Mouse (Mus musculus) stomach, postnatal 0 days (tissue): ENCODE measurements around the gene Gm16485. TPM values are rescaled to one million over a fixed set of nuclear protein-coding genes. Genes with fewer than 3 reads are reported as not detected.

ENCODE experiments used
- ATAC-seq: fragments of 200-750 bp; cut with Nextera tagmentation; 2 replicates; pipeline ENCODE4 v1.8.0; 2017; ENCODE audit not compliant: low FRiP score, low TSS enrichment
- DNase-seq: peaks from one replicate; pipeline ENCODE4 v3.0.0-alpha.2; 2016; ENCODE audit warnings: low spot score
- H3K27ac ChIP-seq: fragments of 300-500 bp; sonication (generic); replicated peaks from 2 replicates; pipeline ENCODE4 v1.5.1; 2014; ENCODE audit warnings: mild to moderate bottlenecking, control low read depth
- H3K27me3 ChIP-seq: fragments of 300-500 bp; sonication (generic); 2 replicates; pipeline ENCODE4 v1.6.1; 2014; ENCODE audit warnings: low read length; ENCODE audit not compliant: control insufficient read depth, insufficient read depth
- H3K36me3 ChIP-seq: fragments of 300-500 bp; sonication (generic); 2 replicates; pipeline ENCODE4 v1.6.1; 2014; ENCODE audit warnings: low read length, mixed read lengths; ENCODE audit not compliant: control insufficient read depth, insufficient read depth
- H3K4me1 ChIP-seq: fragments of 300-500 bp; sonication (generic); replicated peaks from 2 replicates; pipeline ENCODE4 v1.6.1; 2014; ENCODE audit warnings: antibody characterized with exemption; ENCODE audit not compliant: control insufficient read depth, insufficient read depth
- H3K4me2 ChIP-seq: fragments of 300-500 bp; sonication (generic); replicated peaks from 2 replicates; pipeline ENCODE4 v1.6.1; 2014; ENCODE audit warnings: low read depth, mild to moderate bottlenecking, control low read depth, moderate library complexity
- H3K4me3 ChIP-seq: fragments of 300-500 bp; sonication (generic); 2 replicates; pipeline ENCODE4 v1.5.1; 2014; ENCODE audit warnings: low read depth, low read length, control low read depth
- H3K9ac ChIP-seq: fragments of 300-500 bp; sonication (generic); 2 replicates; pipeline ENCODE4 v1.6.1; 2014; ENCODE audit warnings: mild to moderate bottlenecking, low read length, control low read depth, mixed read lengths
- H3K9me3 ChIP-seq: fragments of 300-500 bp; sonication (generic); 2 replicates; pipeline ENCODE4 v1.6.1; 2016; ENCODE audit warnings: low read length; ENCODE audit not compliant: control insufficient read depth
- CTCF ChIP-seq: IDR thresholded peaks from 2 replicates; pipeline ENCODE4 v1.5.1; 2016; ENCODE audit warnings: antibody characterized with exemption, low read depth, mild to moderate bottlenecking, moderate library complexity
- EP300 ChIP-seq: optimal IDR thresholded peaks from 2 replicates; pipeline ENCODE3; 2016; ENCODE audit warnings: antibody characterized with exemption
- WGBS: fragments of 180-500 bp; shearing (Covaris S2); extraction: QIAGEN DNeasy Blood & Tissue Kit; methylation state at CpG from one replicate; pipeline ENCODE4 v1.1.7; 2014; 5-methylcytosine and 5-hydroxymethylcytosine counted together
- polyA plus RNA-seq: library from polyadenylated mRNA; unstranded; fragments of >200 nt; fragmentation: Nextera tagmentation; extraction: Ambion mirVana; gene quantifications from 2 replicates; pipeline ENCODE4 v1.2.1, GENCODE M21; 2015

Gene Gm16485
- polyA plus RNA-seq = 0.02 and 0.05 TPM in 2 replicates

- H3K36me3 ChIP-seq = no peaks in the 10 kb centered on the region
- 65% methylated on average over 2 of the region's 2 CpGs for WGBS
- H3K4me2 ChIP-seq = no peak within 1 kb of the TSS
- no peak within 1 kb of the TSS for H3K9ac ChIP-seq
- no peak within 1 kb of the TSS for H3K4me3 ChIP-seq
- no peak within 1 kb of the TSS for H3K27ac ChIP-seq
- no peaks in the 10 kb centered on the region for H3K27me3 ChIP-seq
- no peaks in the 10 kb centered on the region for H3K9me3 ChIP-seq
- no peak for ATAC-seq
- H3K4me1 ChIP-seq = no peaks in the 10 kb centered on the region
- TF ChIP-seq EP300 = no peak
- TF ChIP-seq CTCF = no peak
- no peak for DNase-seq
Observed at GRCm38 (mm10) chr9:8971491-8971890, at the start of gene Gm16485. TSS of gene Gm16485 (plus strand) at chr9:8971791.

- no peak for DNase-seq
- no peak for ATAC-seq
- H3K27me3 ChIP-seq = no peaks in the 10 kb centered on the region
- no peaks in the 10 kb centered on the region for H3K4me1 ChIP-seq
- no peak overlapping the region for H3K4me3 ChIP-seq
- no peaks in the 10 kb centered on the region for H3K9me3 ChIP-seq
- no peak for TF ChIP-seq CTCF
- TF ChIP-seq EP300 = no peak
- no peak overlapping the region for H3K9ac ChIP-seq
- H3K36me3 ChIP-seq = no peaks in the 10 kb centered on the region
- H3K4me2 ChIP-seq = no peak overlapping the region
- no peak overlapping the region for H3K27ac ChIP-seq
- 88% methylated on average over 2 of the region's 2 CpGs for WGBS
Observed at GRCm38 (mm10) chr9:8927561-8927960, 44.0 kb upstream of the Gm16485 start.

GRCm38 (mm10) chr9:8937753-8938152, 33.8 kb upstream of the Gm16485 start:
- H3K4me1 ChIP-seq = no peaks in the 10 kb centered on the region
- WGBS = 12% methylated on average over 1 of the region's 1 CpGs
- no peak for TF ChIP-seq EP300
- no peak for TF ChIP-seq CTCF

GRCm38 (mm10) chr9:8953306-8953705, 18.3 kb upstream of the Gm16485 start:
- Histone ChIP-seq H3K9ac (no peak overlapping the region), H3K27ac (no peak overlapping the region), H3K9me3 (no peaks in the 10 kb centered on the region), H3K36me3 (no peaks in the 10 kb centered on the region), H3K27me3 (no peaks in the 10 kb centered on the region), H3K4me1 (no peaks in the 10 kb centered on the region), H3K4me2 (no peak overlapping the region), H3K4me3 (no peak overlapping the region)
- TF ChIP-seq EP300 = no peak
- TF ChIP-seq CTCF = no peak
- DNase-seq (no peak), ATAC-seq (no peak)

More at GRCm38 (mm10) chr9:8937753-8938152, 33.8 kb upstream of the Gm16485 start:
- Histone ChIP-seq H3K36me3 (no peaks in the 10 kb centered on the region), H3K4me3 (no peak overlapping the region), H3K9ac (no peak overlapping the region), H3K4me2 (no peak overlapping the region), H3K27me3 (no peaks in the 10 kb centered on the region), H3K27ac (no peak overlapping the region), H3K9me3 (no peaks in the 10 kb centered on the region)
- no peak for DNase-seq
- ATAC-seq = no peak

GRCm38 (mm10) chr9:8964512-8965133, 7.0 kb upstream of the Gm16485 start:
- no peaks in the 10 kb centered on the region for H3K4me1 ChIP-seq
- no peak overlapping the region for H3K4me2 ChIP-seq
- H3K36me3 ChIP-seq = no peaks in the 10 kb centered on the region
- no peak for TF ChIP-seq EP300
- TF ChIP-seq CTCF = peak; percentile 75
- 57% methylated on average over 8 of the region's 8 CpGs for WGBS
- no peaks in the 10 kb centered on the region for H3K9me3 ChIP-seq
- DNase-seq = peak; percentile 20
- no peaks in the 10 kb centered on the region for H3K27me3 ChIP-seq
- no peak overlapping the region for H3K27ac ChIP-seq
- no peak overlapping the region for H3K4me3 ChIP-seq
- peak; percentile 92 for ATAC-seq
- no peak overlapping the region for H3K9ac ChIP-seq

- H3K4me2 ChIP-seq = no peak overlapping the region
- ATAC-seq (no peak), DNase-seq (no peak)
- H3K27ac ChIP-seq = no peak overlapping the region
- no peaks in the 10 kb centered on the region for H3K9me3 ChIP-seq
- H3K4me3 ChIP-seq = no peak overlapping the region
- WGBS = 21% methylated on average over 7 of the region's 7 CpGs
- no peaks in the 10 kb centered on the region for H3K27me3 ChIP-seq
- H3K4me1 ChIP-seq = no peaks in the 10 kb centered on the region
- TF ChIP-seq EP300 = no peak
- no peaks in the 10 kb centered on the region for H3K36me3 ChIP-seq
- no peak overlapping the region for H3K9ac ChIP-seq
Observed at GRCm38 (mm10) chr9:8970240-8970639, 1.4 kb upstream of the Gm16485 start.
